Comparison of ENCODE assay signal across 8 mouse cellular contexts in the genomic region with DNA sequence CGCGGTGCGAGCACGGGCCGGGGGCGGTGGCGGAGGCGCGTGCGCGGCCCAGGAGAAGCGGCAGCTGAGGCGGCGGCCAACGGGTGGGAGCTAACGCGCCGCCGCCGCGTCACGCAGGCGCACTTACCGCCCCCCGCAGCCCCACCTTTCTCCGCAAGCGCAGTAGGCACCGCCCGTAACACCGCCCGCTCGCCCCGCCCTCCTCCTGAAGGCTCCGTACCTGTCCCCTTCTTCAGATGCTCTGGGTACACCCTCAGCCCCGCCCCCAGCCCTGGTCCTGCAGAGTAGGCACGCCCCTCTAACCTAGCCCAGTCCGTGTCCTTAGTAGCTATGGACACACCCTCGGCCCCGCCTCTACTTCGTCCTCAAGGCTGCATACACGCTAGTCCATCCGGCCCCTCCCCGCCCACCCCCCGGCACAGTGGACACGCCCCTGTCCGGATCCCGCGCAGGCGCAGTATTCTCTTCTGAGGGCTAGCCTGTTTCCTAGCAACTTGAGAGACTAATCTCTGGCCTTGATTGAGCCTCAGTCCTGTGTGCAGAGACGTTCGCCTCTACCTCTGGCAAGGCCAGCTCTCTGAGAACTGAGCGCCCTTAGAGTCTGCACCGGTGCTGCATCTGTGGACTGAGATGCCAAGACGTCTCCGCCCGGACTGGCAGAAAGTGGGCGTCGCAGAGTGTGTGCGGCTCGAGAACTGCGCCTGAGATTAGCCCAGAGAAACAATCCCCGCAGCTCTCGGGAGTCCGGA. TPM values are rescaled to one million over a fixed set of nuclear protein-coding genes. Genes with fewer than 3 reads are reported as not detected.
A peak's percentile ranks its signal among the peaks of the same experiment; 100 is the strongest.
DNase-seq lines count a peak whose midpoint lies in the region; ATAC-seq and TF ChIP-seq lines count a peak whose summit lies in the region.

Gene Camsap1, minus strand, starts transcription at position 124 of the 749 bp plus-strand sequence.

- WGBS in embryonic facial prominence, embryonic 13.5 days = under 1% methylated on average over 53 of the region's 64 CpGs
- under 1% methylated on average over 64 of the region's 64 CpGs for WGBS in kidney, adult 2 months
- under 1% methylated on average over 59 of the region's 64 CpGs for WGBS in limb, embryonic 12.5 days
- under 1% methylated on average over 46 of the region's 64 CpGs for WGBS in midbrain, embryonic 15.5 days
- WGBS in spleen, adult 2 months = under 1% methylated on average over 59 of the region's 64 CpGs

- TF ChIP-seq CTCF in kidney, adult 2 months (conservative IDR thresholded peaks at IDR 0.05; ENCODE audit: insufficient read depth, insufficient read length, low read depth, low read length) = no peak
- no peak for TF ChIP-seq CTCF in spleen, adult 2 months (IDR thresholded peaks at IDR 0.05; ENCODE audit: extremely low read depth, insufficient read depth, insufficient read length, insufficient replicate concordance)

- no peak for TF ChIP-seq POLR2A in kidney, adult 2 months (IDR thresholded peaks at IDR 0.05; ENCODE audit: low read depth, low read length)
- no peak for TF ChIP-seq POLR2A in spleen, adult 2 months (IDR thresholded peaks at IDR 0.05; ENCODE audit: low read depth, low read length)

- H3K27me3 ChIP-seq in embryonic facial prominence, embryonic 13.5 days = no peaks in the 10 kb centered on the region
- no peaks in the 10 kb centered on the region for H3K27me3 ChIP-seq in kidney, adult 2 months (replicated peaks; ENCODE audit: control insufficient read depth, insufficient read depth, low read length)
- peaks cover 2% of the 10 kb centered on the region; the same call in 1 of the 2 replicates for H3K27me3 ChIP-seq in limb, embryonic 12.5 days
- H3K27me3 ChIP-seq in midbrain, embryonic 15.5 days (replicated peaks) = no peaks in the 10 kb centered on the region
- no peaks in the 10 kb centered on the region for H3K27me3 ChIP-seq in spleen, adult 2 months (ENCODE audit: control insufficient read depth, insufficient read depth, low read length)

- peak; percentile 99 for DNase-seq in 3134 (ENCODE audit: extremely low read depth, insufficient read length, low spot score)
- DNase-seq in adrenal gland, postnatal 36 days = peak; percentile 100
- DNase-seq in heart, adult 18-20 months = peak; percentile 99 to 100
- DNase-seq in kidney, adult 2 months = peak; percentile 100
- peak; percentile 100 for DNase-seq in spleen, adult 2 months (ENCODE audit: low read depth in 1 of 2, low spot score in 2 of 2)

- no peaks in the 10 kb centered on the region for H3K36me3 ChIP-seq in embryonic facial prominence, embryonic 13.5 days
- H3K36me3 ChIP-seq in kidney, adult 2 months (ENCODE audit: control insufficient read depth, insufficient read depth, low read length) = no peaks in the 10 kb centered on the region
- peaks cover 12% of the 10 kb centered on the region for H3K36me3 ChIP-seq in limb, embryonic 12.5 days
- H3K36me3 ChIP-seq in midbrain, embryonic 15.5 days (replicated peaks) = no peaks in the 10 kb centered on the region
- no peaks in the 10 kb centered on the region for H3K36me3 ChIP-seq in spleen, adult 2 months (ENCODE audit: control insufficient read depth, insufficient read depth, low read length)

- peak within 1 kb of the TSS; percentile 90 for H3K4me2 ChIP-seq in embryonic facial prominence, embryonic 13.5 days
- H3K4me2 ChIP-seq in limb, embryonic 12.5 days = peak within 1 kb of the TSS; percentile 95
- peak within 1 kb of the TSS; percentile 83 for H3K4me2 ChIP-seq in midbrain, embryonic 15.5 days

- peak within 1 kb of the TSS; percentile 93 for H3K27ac ChIP-seq in embryonic facial prominence, embryonic 13.5 days
- H3K27ac ChIP-seq in kidney, adult 2 months (ENCODE audit: insufficient read depth, low read depth, low read length) = peak within 1 kb of the TSS; percentile 7; the same call in 1 of the 2 replicates
- peak within 1 kb of the TSS; percentile 88 for H3K27ac ChIP-seq in limb, embryonic 12.5 days
- H3K27ac ChIP-seq in midbrain, embryonic 15.5 days = peak within 1 kb of the TSS; percentile 94
- no peak within 1 kb of the TSS for H3K27ac ChIP-seq in spleen, adult 2 months (ENCODE audit: insufficient read depth, low read length)

- peaks cover 34% of the 10 kb centered on the region for H3K4me1 ChIP-seq in embryonic facial prominence, embryonic 13.5 days
- H3K4me1 ChIP-seq in kidney, adult 2 months (ENCODE audit: control insufficient read depth, insufficient read depth, low read length) = peaks cover 8% of the 10 kb centered on the region
- peaks cover 27% of the 10 kb centered on the region for H3K4me1 ChIP-seq in limb, embryonic 12.5 days (replicated peaks)
- peaks cover 48% of the 10 kb centered on the region for H3K4me1 ChIP-seq in midbrain, embryonic 15.5 days
- H3K4me1 ChIP-seq in spleen, adult 2 months (ENCODE audit: control insufficient read depth, insufficient read depth, insufficient read length) = peaks cover 4% of the 10 kb centered on the region; the same call in 1 of the 2 replicates

- peak; percentile 99 for ATAC-seq in embryonic facial prominence, embryonic 13.5 days (ENCODE audit: insufficient number of reproducible peaks, insufficient read depth, low FRiP score, low TSS enrichment, low read depth)
- ATAC-seq in limb, embryonic 12.5 days (ENCODE audit: insufficient number of reproducible peaks, insufficient read depth, low FRiP score, low TSS enrichment, low read depth) = peak; percentile 100
- peak; percentile 99 for ATAC-seq in midbrain, embryonic 15.5 days (replicated peaks)

- no peaks in the 10 kb centered on the region for H3K9me3 ChIP-seq in embryonic facial prominence, embryonic 13.5 days
- no peaks in the 10 kb centered on the region for H3K9me3 ChIP-seq in limb, embryonic 12.5 days
- H3K9me3 ChIP-seq in midbrain, embryonic 15.5 days = no peaks in the 10 kb centered on the region

- H3K4me3 ChIP-seq in embryonic facial prominence, embryonic 13.5 days = peak within 1 kb of the TSS; percentile 96
- H3K4me3 ChIP-seq in kidney, adult 2 months (ENCODE audit: insufficient read depth, low read depth, low read length) = peak within 1 kb of the TSS; percentile 79
- H3K4me3 ChIP-seq in limb, embryonic 12.5 days (replicated peaks) = peak within 1 kb of the TSS; percentile 96
- peak within 1 kb of the TSS; percentile 97 for H3K4me3 ChIP-seq in midbrain, embryonic 15.5 days
- H3K4me3 ChIP-seq in spleen, adult 2 months (ENCODE audit: extremely low read depth, insufficient read depth, insufficient read length) = peak within 1 kb of the TSS; percentile 59

- H3K9ac ChIP-seq in embryonic facial prominence, embryonic 13.5 days = peak within 1 kb of the TSS; percentile 97
- peak within 1 kb of the TSS; percentile 98 for H3K9ac ChIP-seq in limb, embryonic 12.5 days (replicated peaks)
- H3K9ac ChIP-seq in midbrain, embryonic 15.5 days = peak within 1 kb of the TSS; percentile 99

RNA-seq across cellular contexts. Expression of gene Camsap1, which starts in this region (rescaled TPM):
- total RNA-seq in adrenal gland, postnatal 36 days (2021) = 10 to 100 TPM; 38.3 to 49.3 TPM
- 15.0 and 20.1 TPM in 2 replicates for polyA plus RNA-seq in embryonic facial prominence, embryonic 13.5 days (2015; fragmentation: Nextera tagmentation; extraction: Ambion mirVana)
- 10 to 100 TPM; 32.6 to 32.8 TPM for total RNA-seq in heart, adult 18-20 months (2021)
- polyA plus RNA-seq in kidney, adult 2 months (2012; rRNA removed) = 6.3 and 7.1 TPM in 2 replicates
- polyA plus RNA-seq in limb, embryonic 12.5 days (2016; fragmentation: Nextera tagmentation; extraction: Ambion mirVana) = 39.6 and 44.9 TPM in 2 replicates
- polyA plus RNA-seq in midbrain, embryonic 15.5 days (2015; fragmentation: Nextera tagmentation; extraction: Ambion mirVana) = 88.1 and 99.8 TPM in 2 replicates
- 5.3 and 6.5 TPM in 2 replicates for polyA plus RNA-seq in spleen, adult 2 months (2012; rRNA removed)
